In the genomic region with DNA sequence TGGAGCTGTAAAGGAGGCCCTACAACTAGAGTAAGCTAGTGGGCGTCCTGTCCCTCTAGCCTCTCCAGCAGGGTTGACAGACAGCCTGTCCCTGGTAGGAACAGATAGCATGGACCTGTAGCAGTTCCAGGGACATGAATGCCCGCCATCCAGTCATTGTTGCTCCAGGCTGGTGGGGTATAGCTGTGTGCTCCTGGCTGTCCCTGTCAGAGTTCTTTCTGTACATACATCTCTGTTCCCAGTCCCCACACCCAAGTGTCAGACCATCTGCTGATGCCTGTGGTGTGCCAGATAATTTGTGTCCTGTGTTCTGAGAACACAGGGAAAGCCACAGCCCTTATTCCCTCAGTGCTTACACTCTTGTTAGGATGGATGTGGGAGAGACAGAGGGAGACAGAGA, we compare ENCODE assay signal across 16 mouse cellular contexts. TPM values are rescaled to one million over a fixed set of nuclear protein-coding genes. Genes with fewer than 3 reads are reported as not detected.
DNase-seq lines count a peak whose midpoint lies in the region; ATAC-seq lines count a peak whose summit lies in the region.
"Had no signal": no experiment of that assay in that cellular context is flagged by ENCODE, and none has a peak within 500 bp of the region (broad histone marks: within the 10 kb centered on the region; RNA-seq: fewer than 3 reads in every experiment).

No protein-coding gene starts in this region.

- peak overlapping the region; percentile 64; the same call in 1 of the 2 replicates for H3K27ac ChIP-seq in neural tube, embryonic 15.5 days (replicated peaks)
- no peak overlapping the region for H3K27ac ChIP-seq in intestine, embryonic 16.5 days (ENCODE audit: low read length)
- H3K27ac ChIP-seq in midbrain, embryonic 15.5 days = no peak overlapping the region
- H3K27ac ChIP-seq: heart, adult 2 months; hindbrain, embryonic 14.5 days; liver, embryonic 12.5 days; lung, embryonic 15.5 days had no signal

- ATAC-seq in neural tube, embryonic 15.5 days (ENCODE audit: low FRiP score) = no peak
- ATAC-seq in intestine, embryonic 16.5 days = no peak
- no peak for ATAC-seq in midbrain, embryonic 15.5 days (replicated peaks)
- ATAC-seq: liver, embryonic 12.5 days; midbrain, embryonic 16.5 days had no signal

- no peak overlapping the region for H3K9ac ChIP-seq in neural tube, embryonic 15.5 days (replicated peaks)
- no peak overlapping the region for H3K9ac ChIP-seq in intestine, embryonic 16.5 days (ENCODE audit: low read depth, low read length)
- H3K9ac ChIP-seq in midbrain, embryonic 15.5 days = no peak overlapping the region
- H3K9ac ChIP-seq: hindbrain, embryonic 14.5 days; liver, embryonic 12.5 days; lung, embryonic 15.5 days had no signal

- peak; percentile 33 for DNase-seq in cerebellum, adult 11-12 months
- no peak for DNase-seq in cerebellum, adult 11 months
- no peak for DNase-seq in neural tube, embryonic 10.5 days (ENCODE audit: extremely low spot score, low spot score)
- DNase-seq in layer of hippocampus, adult 8-10 months (ENCODE audit: low spot score in 2 of 2) = peak; percentile 56 to 64
- DNase-seq in kidney, adult 11 months = no peak
- DNase-seq: adrenal gland, postnatal 14 days; heart, adult 2 months; kidney, adult 2 months had no signal

- H3K27me3 ChIP-seq in neural tube, embryonic 15.5 days (replicated peaks) = no peaks in the 10 kb centered on the region
- H3K27me3 ChIP-seq in intestine, embryonic 16.5 days (replicated peaks; ENCODE audit: control insufficient read depth, insufficient read depth, low read length) = no peaks in the 10 kb centered on the region
- H3K27me3 ChIP-seq in midbrain, embryonic 15.5 days (replicated peaks) = no peaks in the 10 kb centered on the region
- H3K27me3 ChIP-seq: CH12.LX; liver, embryonic 12.5 days; lung, embryonic 15.5 days had no signal

- H3K36me3 ChIP-seq in neural tube, embryonic 15.5 days = peaks cover 8% of the 10 kb centered on the region; the same call in 1 of the 2 replicates
- no peaks in the 10 kb centered on the region for H3K36me3 ChIP-seq in intestine, embryonic 16.5 days (ENCODE audit: control insufficient read depth, insufficient read depth, low read length)
- no peaks in the 10 kb centered on the region for H3K36me3 ChIP-seq in midbrain, embryonic 15.5 days (replicated peaks)
- H3K36me3 ChIP-seq: liver, embryonic 12.5 days had no signal

- H3K4me2 ChIP-seq in neural tube, embryonic 15.5 days = no peak overlapping the region
- no peak overlapping the region for H3K4me2 ChIP-seq in intestine, embryonic 16.5 days (ENCODE audit: low read depth, low read length)
- no peak overlapping the region for H3K4me2 ChIP-seq in midbrain, embryonic 15.5 days
- H3K4me2 ChIP-seq: hindbrain, embryonic 14.5 days; liver, embryonic 12.5 days; lung, embryonic 15.5 days had no signal

- H3K9me3 ChIP-seq in neural tube, embryonic 15.5 days (replicated peaks) = no peaks in the 10 kb centered on the region
- no peaks in the 10 kb centered on the region for H3K9me3 ChIP-seq in intestine, embryonic 16.5 days (ENCODE audit: control insufficient read depth, low read length)
- H3K9me3 ChIP-seq in midbrain, embryonic 15.5 days = no peaks in the 10 kb centered on the region
- H3K9me3 ChIP-seq: liver, embryonic 12.5 days; lung, embryonic 15.5 days had no signal

- H3K4me3 ChIP-seq in neural tube, embryonic 15.5 days (replicated peaks) = no peak overlapping the region
- H3K4me3 ChIP-seq in intestine, embryonic 16.5 days (ENCODE audit: low read length) = no peak overlapping the region
- H3K4me3 ChIP-seq in midbrain, embryonic 15.5 days = no peak overlapping the region
- H3K4me3 ChIP-seq: heart, adult 2 months; liver, embryonic 12.5 days; lung, embryonic 15.5 days had no signal

- 64% methylated on average over 2 of the region's 2 CpGs for WGBS in neural tube, embryonic 15.5 days
- 76% methylated on average over 2 of the region's 2 CpGs for WGBS in intestine, embryonic 16.5 days
- 78% methylated on average over 2 of the region's 2 CpGs for WGBS in midbrain, embryonic 15.5 days

- H3K4me1 ChIP-seq in neural tube, embryonic 15.5 days = no peaks in the 10 kb centered on the region
- no peaks in the 10 kb centered on the region for H3K4me1 ChIP-seq in intestine, embryonic 16.5 days (ENCODE audit: control insufficient read depth, insufficient read depth, low read length)
- H3K4me1 ChIP-seq in midbrain, embryonic 15.5 days = no peaks in the 10 kb centered on the region
- H3K4me1 ChIP-seq: liver, embryonic 12.5 days; lung, embryonic 15.5 days had no signal

RNA-seq across cellular contexts. Expression of a gene that starts 35.3 kb away (rescaled TPM):
- 7.0 and 8.0 TPM in 2 replicates for polyA plus RNA-seq in neural tube, embryonic 15.5 days (2015; fragmentation: Nextera tagmentation; extraction: Ambion mirVana)
- total RNA-seq in layer of hippocampus, adult 8-10 months (2022) = 10 to 100 TPM; 30.1 to 35.7 (median 33.2) TPM
- 17.0 and 17.2 TPM in 2 replicates for polyA plus RNA-seq in intestine, embryonic 16.5 days (2015; fragmentation: Nextera tagmentation; extraction: Ambion mirVana)
- 4.8 and 5.2 TPM in 2 replicates for polyA plus RNA-seq in midbrain, embryonic 15.5 days (2015; fragmentation: Nextera tagmentation; extraction: Ambion mirVana)

Comparison
In these comparisons a context has a peak if more than half of its experiments do, and no peak if none do; other contexts are left out.
1. DNase-seq: peak in cerebellum, adult 11-12 months (single experiment) and layer of hippocampus, adult 8-10 months (2 of 2); none in cerebellum, adult 11 months (single experiment), neural tube, embryonic 10.5 days (single experiment) and kidney, adult 11 months (single experiment).